Mouse (Mus musculus) neural tube, embryonic 11.5 days (tissue): Measurements from ENCODE around the gene 4930433I11Rik. TPM values are rescaled to one million over a fixed set of nuclear protein-coding genes. Genes with fewer than 3 reads are reported as not detected.
"Not testable (repeated sequence)": the region's sequence is repeated elsewhere in the genome, so short reads cannot be mapped to it uniquely, and the experiment has no call there.

Experiments used
- ATAC-seq: fragments of 200-750 bp; cut with Nextera tagmentation; 2 replicates; pipeline ENCODE4 v1.8.0; 2017; ENCODE audit warnings: moderate number of reproducible peaks, mild to moderate bottlenecking, moderate TSS enrichment, moderate library complexity; ENCODE audit not compliant: insufficient read depth, low FRiP score, low TSS enrichment
- DNase-seq: peaks from one replicate; pipeline ENCODE4 v3.0.0-alpha.2; 2015; ENCODE audit warnings: low spot score
- H3K27ac ChIP-seq: fragments of 300-500 bp; sonication (generic); 2 replicates; pipeline ENCODE4 v1.5.1; 2014; ENCODE audit warnings: low read depth, mild to moderate bottlenecking, low read length
- H3K27me3 ChIP-seq: fragments of 300-500 bp; sonication (generic); 2 replicates; pipeline ENCODE4 v1.6.1; 2014; ENCODE audit warnings: mild to moderate bottlenecking, low read length, mixed read lengths; ENCODE audit not compliant: control insufficient read depth, insufficient read depth
- H3K36me3 ChIP-seq: fragments of 300-500 bp; sonication (generic); 2 replicates; pipeline ENCODE4 v1.6.1; 2014; ENCODE audit warnings: mild to moderate bottlenecking, low read length, moderate library complexity, mixed read lengths; ENCODE audit not compliant: control insufficient read depth, insufficient read depth
- H3K4me1 ChIP-seq: fragments of 300-500 bp; sonication (generic); 2 replicates; pipeline ENCODE4 v1.6.1; 2014; ENCODE audit warnings: low read length, mixed read lengths; ENCODE audit not compliant: control insufficient read depth, insufficient read depth
- H3K4me2 ChIP-seq: fragments of 300-500 bp; sonication (generic); 2 replicates; pipeline ENCODE4 v1.6.1; 2014; ENCODE audit warnings: low read depth, mild to moderate bottlenecking, moderate library complexity
- H3K4me3 ChIP-seq: fragments of 300-500 bp; sonication (generic); 2 replicates; pipeline ENCODE4 v1.5.1; 2014; ENCODE audit warnings: low read depth, low read length
- H3K9ac ChIP-seq: fragments of 300-500 bp; sonication (generic); 2 replicates; pipeline ENCODE4 v1.6.1; 2014; ENCODE audit warnings: mild to moderate bottlenecking, low read length
- H3K9me3 ChIP-seq: fragments of 300-500 bp; sonication (generic); 2 replicates; pipeline ENCODE4 v1.6.1; 2016; ENCODE audit warnings: low read length; ENCODE audit not compliant: control insufficient read depth
- WGBS: fragments of 180-500 bp; shearing (Covaris S2); extraction: QIAGEN DNeasy Blood & Tissue Kit; methylation state at CpG from one replicate; pipeline ENCODE4 v1.1.7; 2014; 5-methylcytosine and 5-hydroxymethylcytosine counted together
- polyA plus RNA-seq: library from polyadenylated mRNA; unstranded; fragments of >200 nt; fragmentation: Nextera tagmentation; extraction: Ambion mirVana; gene quantifications from 2 replicates; pipeline ENCODE4 v1.2.1, GENCODE M21; 2014

The 4930433I11Rik gene
- not detected in 2 replicates for polyA plus RNA-seq

- WGBS = 82% methylated on average over 1 of the region's 1 CpGs
- H3K4me2 ChIP-seq = no peak within 1 kb of the TSS
- H3K4me3 ChIP-seq = no peak within 1 kb of the TSS
- no peak within 1 kb of the TSS for H3K27ac ChIP-seq
- H3K27me3 ChIP-seq = no peaks in the 10 kb centered on the region
- DNase-seq = no peak
- H3K9ac ChIP-seq = no peak within 1 kb of the TSS
- no peaks in the 10 kb centered on the region for H3K4me1 ChIP-seq
- H3K9me3 ChIP-seq = no peaks in the 10 kb centered on the region
- no peak for ATAC-seq
- no peaks in the 10 kb centered on the region for H3K36me3 ChIP-seq
Observed at GRCm38 (mm10) chr7:40987243-40987642, at the start of gene 4930433I11Rik. Gene 4930433I11Rik (plus strand): TSS chr7:40987543.

- no peaks in the 10 kb centered on the region for H3K36me3 ChIP-seq
- H3K27ac ChIP-seq = no peak overlapping the region
- H3K27me3 ChIP-seq = no peaks in the 10 kb centered on the region
- H3K4me1 ChIP-seq = no peaks in the 10 kb centered on the region
- 89% methylated on average over 1 of the region's 1 CpGs for WGBS
- H3K9ac ChIP-seq = no peak overlapping the region
- no peaks in the 10 kb centered on the region for H3K9me3 ChIP-seq
- no peak overlapping the region for H3K4me3 ChIP-seq
- H3K4me2 ChIP-seq = no peak overlapping the region
- DNase-seq (no peak), ATAC-seq (no peak)
Observed at GRCm38 (mm10) chr7:40939371-40939770, 48.0 kb upstream of the 4930433I11Rik start.

GRCm38 (mm10) chr7:40942233-40942935, 45.0 kb upstream of the 4930433I11Rik start:
- no peaks in the 10 kb centered on the region for H3K4me1 ChIP-seq
- no peak overlapping the region for H3K9ac ChIP-seq
- H3K27me3 ChIP-seq = no peaks in the 10 kb centered on the region
- DNase-seq = peak; percentile 29
- no peaks in the 10 kb centered on the region for H3K9me3 ChIP-seq
- H3K36me3 ChIP-seq = no peaks in the 10 kb centered on the region
- H3K4me2 ChIP-seq = no peak overlapping the region
- H3K27ac ChIP-seq = no peak overlapping the region
- ATAC-seq = no peak
- no peak overlapping the region for H3K4me3 ChIP-seq
- 61% methylated on average over 3 of the region's 3 CpGs for WGBS

DNA sequence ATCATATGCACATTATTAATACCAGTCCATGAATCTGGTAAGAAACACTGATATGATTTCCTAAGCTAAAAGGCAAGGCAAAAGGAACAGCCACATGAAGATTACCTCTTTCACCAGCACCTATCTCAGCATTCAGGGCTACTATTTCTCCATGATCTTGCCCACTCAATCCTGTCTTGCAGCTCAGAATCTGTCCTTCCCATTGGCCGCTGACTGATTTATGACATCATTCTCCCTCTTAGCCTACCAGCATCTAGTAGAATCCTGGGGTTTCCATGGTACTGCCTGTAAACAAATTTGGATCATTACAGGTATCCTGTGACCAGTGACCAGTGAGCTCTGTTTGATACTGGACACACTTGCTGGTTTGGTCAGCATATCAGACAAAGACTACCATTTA, 45.1 kb downstream of the 4930433I11Rik start, which contains the start of gene Gm4884:
TSS of gene Gm4884 (plus strand) at position 301 of the 400 bp plus-strand sequence.
- 84% methylated on average over 1 of the region's 1 CpGs for WGBS
- DNase-seq, H3K9me3 ChIP-seq, H3K4me1 ChIP-seq, H3K27ac ChIP-seq, H3K4me3 ChIP-seq, H3K36me3 ChIP-seq, H3K9ac ChIP-seq, ATAC-seq, H3K4me2 ChIP-seq, H3K27me3 ChIP-seq: not testable (repeated sequence)

DNA sequence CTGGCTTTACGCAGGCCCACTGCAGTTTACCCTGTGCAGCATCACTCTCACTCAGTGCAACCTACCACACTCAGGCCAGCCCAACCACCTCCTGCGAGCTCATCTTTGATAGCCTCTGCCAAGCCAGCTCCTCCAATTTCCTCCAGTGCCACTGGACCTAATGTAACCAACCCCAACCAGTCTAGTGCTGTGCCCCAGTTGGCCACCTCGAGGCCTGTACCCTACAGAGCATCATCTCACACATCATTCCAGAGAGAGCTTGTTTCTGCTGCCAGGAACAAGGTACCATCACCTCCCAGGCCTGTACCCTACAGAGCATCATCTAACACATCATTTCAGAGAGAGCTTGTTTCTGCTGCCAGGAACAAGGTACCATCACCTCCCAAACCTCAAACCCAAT, 56.7 kb downstream of the 4930433I11Rik start:
- H3K36me3 ChIP-seq, ATAC-seq, DNase-seq, H3K4me1 ChIP-seq, H3K9ac ChIP-seq, H3K27me3 ChIP-seq, H3K27ac ChIP-seq, H3K9me3 ChIP-seq, H3K4me2 ChIP-seq, H3K4me3 ChIP-seq: not testable (repeated sequence)
- WGBS = 75% methylated on average over 3 of the region's 3 CpGs

Other genes with a start within 250 kb of the 4930433I11Rik start
- gene Vstm2b, start 89.2 kb upstream of the 4930433I11Rik start, polyA plus RNA-seq = 7.9 and 8.0 TPM in 2 replicates
- not detected in 2 replicates for gene Gm4884, start 45.2 kb downstream of the 4930433I11Rik start, polyA plus RNA-seq
- not detected in 2 replicates for gene Gm5592, start 166.3 kb downstream of the 4930433I11Rik start, polyA plus RNA-seq